In genomic region chr11:95026849-95027248, GRCm38 (mm10) we compare ENCODE assay signal across 24 mouse cellular contexts. TPM values are rescaled to one million over a fixed set of nuclear protein-coding genes. Genes with fewer than 3 reads are reported as not detected.
DNase-seq lines count a peak whose midpoint lies in the region; ATAC-seq and TF ChIP-seq lines count a peak whose summit lies in the region.
"Had no signal": no experiment of that assay in that cellular context is flagged by ENCODE, and none has a peak within 500 bp of the region (broad histone marks: within the 10 kb centered on the region; RNA-seq: fewer than 3 reads in every experiment).

No protein-coding gene starts in this region.

- no peak for TF ChIP-seq EP300 in liver, postnatal 0 days (IDR thresholded peaks at IDR 0.05; ENCODE audit: low read depth)

- no peak overlapping the region for H3K4me3 ChIP-seq in embryonic facial prominence, embryonic 13.5 days
- no peak overlapping the region for H3K4me3 ChIP-seq in embryonic facial prominence, embryonic 10.5 days
- H3K4me3 ChIP-seq in kidney, embryonic 16.5 days (ENCODE audit: low read length) = no peak overlapping the region
- no peak overlapping the region for H3K4me3 ChIP-seq in midbrain, embryonic 15.5 days
- H3K4me3 ChIP-seq in midbrain, embryonic 11.5 days (ENCODE audit: low read depth, low read length) = no peak overlapping the region
- no peak overlapping the region for H3K4me3 ChIP-seq in liver, postnatal 0 days (ENCODE audit: low read depth, low read length)
- H3K4me3 ChIP-seq: embryonic facial prominence, embryonic 15.5 days; erythroblast, embryonic 14.5 days; forebrain, embryonic 10.5 days; forebrain, embryonic 15.5 days; heart, adult 2 months; heart, embryonic 15.5 days; hindbrain, embryonic 15.5 days had no signal

- no peaks in the 10 kb centered on the region for H3K9me3 ChIP-seq in embryonic facial prominence, embryonic 13.5 days
- H3K9me3 ChIP-seq in embryonic facial prominence, embryonic 10.5 days = no peaks in the 10 kb centered on the region
- H3K9me3 ChIP-seq in kidney, embryonic 16.5 days (ENCODE audit: low read length) = 0 out of 2 replicates have a peak, but pooled peaks cover 5% of the 10 kb centered on the region
- H3K9me3 ChIP-seq in midbrain, embryonic 15.5 days = no peaks in the 10 kb centered on the region
- no peaks in the 10 kb centered on the region for H3K9me3 ChIP-seq in midbrain, embryonic 11.5 days (ENCODE audit: control insufficient read depth, low read length)
- no peaks in the 10 kb centered on the region for H3K9me3 ChIP-seq in liver, postnatal 0 days (ENCODE audit: low read length)
- H3K9me3 ChIP-seq: embryonic facial prominence, embryonic 15.5 days; forebrain, embryonic 10.5 days; forebrain, embryonic 15.5 days; heart, embryonic 15.5 days; hindbrain, embryonic 15.5 days had no signal

- no peak for ATAC-seq in embryonic facial prominence, embryonic 13.5 days (ENCODE audit: insufficient number of reproducible peaks, insufficient read depth, low FRiP score, low TSS enrichment, low read depth)
- no peak for ATAC-seq in kidney, embryonic 16.5 days (ENCODE audit: low FRiP score, low TSS enrichment)
- no peak for ATAC-seq in midbrain, embryonic 15.5 days (replicated peaks)
- no peak for ATAC-seq in midbrain, embryonic 11.5 days (ENCODE audit: low FRiP score)
- no peak for ATAC-seq in liver, postnatal 0 days
- ATAC-seq: forebrain, embryonic 15.5 days had no signal

- WGBS in embryonic facial prominence, embryonic 13.5 days = 86% methylated on average over 6 of the region's 6 CpGs
- 87% methylated on average over 6 of the region's 6 CpGs for WGBS in embryonic facial prominence, embryonic 10.5 days
- 89% methylated on average over 6 of the region's 6 CpGs for WGBS in kidney, embryonic 16.5 days
- 81% methylated on average over 6 of the region's 6 CpGs for WGBS in midbrain, embryonic 15.5 days
- WGBS in midbrain, embryonic 11.5 days = 83% methylated on average over 6 of the region's 6 CpGs
- 86% methylated on average over 6 of the region's 6 CpGs for WGBS in liver, postnatal 0 days (ENCODE audit: insufficient replicate concordance)

- no peaks in the 10 kb centered on the region for H3K4me1 ChIP-seq in embryonic facial prominence, embryonic 13.5 days
- peaks cover 27% of the 10 kb centered on the region for H3K4me1 ChIP-seq in embryonic facial prominence, embryonic 10.5 days
- peaks cover 31% of the 10 kb centered on the region for H3K4me1 ChIP-seq in kidney, embryonic 16.5 days (ENCODE audit: insufficient read depth, low read length)
- H3K4me1 ChIP-seq in midbrain, embryonic 15.5 days = no peaks in the 10 kb centered on the region; the same call in 1 of the 2 replicates
- no peaks in the 10 kb centered on the region for H3K4me1 ChIP-seq in midbrain, embryonic 11.5 days (ENCODE audit: control insufficient read depth, insufficient read depth, low read length)
- peaks cover 6% of the 10 kb centered on the region; the same call in 1 of the 2 replicates for H3K4me1 ChIP-seq in liver, postnatal 0 days (ENCODE audit: insufficient read depth)
- H3K4me1 ChIP-seq: embryonic facial prominence, embryonic 15.5 days had no signal

- H3K36me3 ChIP-seq in embryonic facial prominence, embryonic 13.5 days = peaks cover 73% of the 10 kb centered on the region
- peaks cover 52% of the 10 kb centered on the region for H3K36me3 ChIP-seq in embryonic facial prominence, embryonic 10.5 days (replicated peaks)
- peaks cover 28% of the 10 kb centered on the region for H3K36me3 ChIP-seq in kidney, embryonic 16.5 days (ENCODE audit: insufficient read depth, low read length)
- peaks cover 37% of the 10 kb centered on the region for H3K36me3 ChIP-seq in midbrain, embryonic 15.5 days (replicated peaks)
- H3K36me3 ChIP-seq in midbrain, embryonic 11.5 days (ENCODE audit: control insufficient read depth, insufficient read depth, low read length) = peaks cover 24% of the 10 kb centered on the region
- peaks cover 27% of the 10 kb centered on the region for H3K36me3 ChIP-seq in liver, postnatal 0 days (replicated peaks; ENCODE audit: insufficient read depth, low read length)

- no peak for TF ChIP-seq CTCF in liver, postnatal 0 days (IDR thresholded peaks at IDR 0.05; ENCODE audit: low read depth)

- no peak overlapping the region for H3K27ac ChIP-seq in embryonic facial prominence, embryonic 13.5 days
- H3K27ac ChIP-seq in embryonic facial prominence, embryonic 10.5 days (replicated peaks) = no peak overlapping the region
- peak overlapping the region; percentile 48; the same call in 1 of the 2 replicates for H3K27ac ChIP-seq in kidney, embryonic 16.5 days (ENCODE audit: low read length)
- peak overlapping the region; percentile 7; the same call in 1 of the 2 replicates for H3K27ac ChIP-seq in midbrain, embryonic 15.5 days
- no peak overlapping the region for H3K27ac ChIP-seq in midbrain, embryonic 11.5 days (ENCODE audit: low read depth, low read length)
- 0 out of 2 replicates have a peak overlapping the region, but pooled peaks have one; percentile 29 for H3K27ac ChIP-seq in liver, postnatal 0 days (ENCODE audit: low read depth)
- H3K27ac ChIP-seq: embryonic facial prominence, embryonic 15.5 days; forebrain, embryonic 15.5 days; heart, adult 2 months; heart, embryonic 15.5 days; hindbrain, embryonic 15.5 days had no signal

- DNase-seq in embryonic facial prominence, embryonic 10.5 days (ENCODE audit: low spot score) = no peak
- DNase-seq in kidney, adult 9 months = no peak
- no peak for DNase-seq in midbrain, embryonic 11.5 days (ENCODE audit: low spot score, missing footprints)
- no peak for DNase-seq in liver, postnatal 0 days
- no peak for DNase-seq in gastrocnemius, postnatal 4 days (ENCODE audit: low spot score in 2 of 2)
- DNase-seq: adrenal gland, adult 8-10 months; adrenal gland, postnatal 36 days; cerebellum, adult 9-10 months; cerebellum, postnatal 25 days; gastrocnemius, postnatal 10 days; heart, adult 2 months; heart, postnatal 14 days had no signal

- no peak overlapping the region for H3K4me2 ChIP-seq in embryonic facial prominence, embryonic 13.5 days
- no peak overlapping the region for H3K4me2 ChIP-seq in kidney, embryonic 16.5 days (replicated peaks; ENCODE audit: low read depth, low read length)
- no peak overlapping the region for H3K4me2 ChIP-seq in midbrain, embryonic 15.5 days
- no peak overlapping the region for H3K4me2 ChIP-seq in midbrain, embryonic 11.5 days
- H3K4me2 ChIP-seq in liver, postnatal 0 days (ENCODE audit: low read depth, low read length) = no peak overlapping the region
- H3K4me2 ChIP-seq: embryonic facial prominence, embryonic 15.5 days; forebrain, embryonic 15.5 days; heart, embryonic 11.5 days; heart, embryonic 15.5 days; hindbrain, embryonic 15.5 days had no signal

- H3K27me3 ChIP-seq in embryonic facial prominence, embryonic 13.5 days = no peaks in the 10 kb centered on the region
- peaks cover 5% of the 10 kb centered on the region; the same call in 1 of the 2 replicates for H3K27me3 ChIP-seq in embryonic facial prominence, embryonic 10.5 days (replicated peaks; ENCODE audit: low read depth, poor library complexity, severe bottlenecking)
- no peaks in the 10 kb centered on the region for H3K27me3 ChIP-seq in kidney, embryonic 16.5 days (ENCODE audit: insufficient read depth, low read length)
- no peaks in the 10 kb centered on the region for H3K27me3 ChIP-seq in midbrain, embryonic 15.5 days (replicated peaks)
- no peaks in the 10 kb centered on the region for H3K27me3 ChIP-seq in midbrain, embryonic 11.5 days (ENCODE audit: control insufficient read depth, insufficient read depth, low read length)
- no peaks in the 10 kb centered on the region for H3K27me3 ChIP-seq in liver, postnatal 0 days (ENCODE audit: insufficient read depth, low read length)
- H3K27me3 ChIP-seq: embryonic facial prominence, embryonic 15.5 days; forebrain, embryonic 15.5 days; heart, embryonic 15.5 days; hindbrain, embryonic 15.5 days had no signal

- H3K9ac ChIP-seq in embryonic facial prominence, embryonic 13.5 days = peak overlapping the region; percentile 11; the same call in 1 of the 2 replicates
- no peak overlapping the region for H3K9ac ChIP-seq in kidney, embryonic 16.5 days (replicated peaks; ENCODE audit: low read length)
- no peak overlapping the region for H3K9ac ChIP-seq in midbrain, embryonic 15.5 days
- no peak overlapping the region for H3K9ac ChIP-seq in midbrain, embryonic 11.5 days (ENCODE audit: low read length)
- 0 out of 2 replicates have a peak overlapping the region, but pooled peaks have one; percentile 16 for H3K9ac ChIP-seq in liver, postnatal 0 days (replicated peaks)
- H3K9ac ChIP-seq: embryonic facial prominence, embryonic 15.5 days; forebrain, embryonic 15.5 days; heart, embryonic 15.5 days; hindbrain, embryonic 15.5 days had no signal

RNA-seq across cellular contexts. Expression of gene Pdk2, which starts 14.3 kb away (rescaled TPM):
- polyA plus RNA-seq in embryonic facial prominence, embryonic 13.5 days (2015; fragmentation: Nextera tagmentation; extraction: Ambion mirVana) = 33.2 and 33.7 TPM in 2 replicates
- polyA plus RNA-seq in embryonic facial prominence, embryonic 10.5 days (2016; fragmentation: Nextera tagmentation; extraction: Ambion mirVana) = 12.9 and 16.0 TPM in 2 replicates
- 72.3 and 85.2 TPM in 2 replicates for polyA plus RNA-seq in kidney, embryonic 16.5 days (2015; fragmentation: Nextera tagmentation; extraction: Ambion mirVana)
- 27.4 and 28.2 TPM in 2 replicates for polyA plus RNA-seq in midbrain, embryonic 15.5 days (2015; fragmentation: Nextera tagmentation; extraction: Ambion mirVana)
- 12.6 and 13.3 TPM in 2 replicates for polyA plus RNA-seq in midbrain, embryonic 11.5 days (2014; fragmentation: Nextera tagmentation; extraction: Ambion mirVana)
- polyA plus RNA-seq in liver, postnatal 0 days (2015; fragmentation: Nextera tagmentation; extraction: Ambion mirVana) = 16.2 and 17.3 TPM in 2 replicates
- total RNA-seq in gastrocnemius, postnatal 4 days (2021) = 100 to 1,000 TPM; 254 to 274 TPM

RNA-seq across cellular contexts. Expression of gene Samd14, which starts 17.2 kb away (rescaled TPM):
- polyA plus RNA-seq in embryonic facial prominence, embryonic 13.5 days (2015; fragmentation: Nextera tagmentation; extraction: Ambion mirVana) = 36.2 and 36.8 TPM in 2 replicates
- polyA plus RNA-seq in embryonic facial prominence, embryonic 10.5 days (2016; fragmentation: Nextera tagmentation; extraction: Ambion mirVana) = 35.5 and 42.5 TPM in 2 replicates
- 19.2 and 21.2 TPM in 2 replicates for polyA plus RNA-seq in kidney, embryonic 16.5 days (2015; fragmentation: Nextera tagmentation; extraction: Ambion mirVana)
- 171 and 177 TPM in 2 replicates for polyA plus RNA-seq in midbrain, embryonic 15.5 days (2015; fragmentation: Nextera tagmentation; extraction: Ambion mirVana)
- polyA plus RNA-seq in midbrain, embryonic 11.5 days (2014; fragmentation: Nextera tagmentation; extraction: Ambion mirVana) = 47.3 and 47.8 TPM in 2 replicates
- 14.5 and 16.1 TPM in 2 replicates for polyA plus RNA-seq in liver, postnatal 0 days (2015; fragmentation: Nextera tagmentation; extraction: Ambion mirVana)
- 10 to 100 TPM; 10.8 to 11.4 TPM for total RNA-seq in gastrocnemius, postnatal 4 days (2021)

RNA-seq across cellular contexts. Expression of gene Ppp1r9b, which starts 36.0 kb away (rescaled TPM):
- 13.2 and 13.5 TPM in 2 replicates for polyA plus RNA-seq in embryonic facial prominence, embryonic 13.5 days (2015; fragmentation: Nextera tagmentation; extraction: Ambion mirVana)
- polyA plus RNA-seq in embryonic facial prominence, embryonic 10.5 days (2016; fragmentation: Nextera tagmentation; extraction: Ambion mirVana) = 8.3 and 9.4 TPM in 2 replicates
- 9.9 and 10.7 TPM in 2 replicates for polyA plus RNA-seq in kidney, embryonic 16.5 days (2015; fragmentation: Nextera tagmentation; extraction: Ambion mirVana)
- 20.5 and 22.2 TPM in 2 replicates for polyA plus RNA-seq in midbrain, embryonic 15.5 days (2015; fragmentation: Nextera tagmentation; extraction: Ambion mirVana)
- 10.5 and 12.4 TPM in 2 replicates for polyA plus RNA-seq in midbrain, embryonic 11.5 days (2014; fragmentation: Nextera tagmentation; extraction: Ambion mirVana)
- polyA plus RNA-seq in liver, postnatal 0 days (2015; fragmentation: Nextera tagmentation; extraction: Ambion mirVana) = 5.7 and 6.1 TPM in 2 replicates
- 10 to 100 TPM; 64.9 to 69.2 TPM for total RNA-seq in gastrocnemius, postnatal 4 days (2021)

RNA-seq across cellular contexts. Expression of gene Itga3, which starts 49.8 kb away (rescaled TPM):
- 7.0 and 9.2 TPM in 2 replicates for polyA plus RNA-seq in embryonic facial prominence, embryonic 13.5 days (2015; fragmentation: Nextera tagmentation; extraction: Ambion mirVana)
- 11.5 and 12.2 TPM in 2 replicates for polyA plus RNA-seq in embryonic facial prominence, embryonic 10.5 days (2016; fragmentation: Nextera tagmentation; extraction: Ambion mirVana)
- polyA plus RNA-seq in kidney, embryonic 16.5 days (2015; fragmentation: Nextera tagmentation; extraction: Ambion mirVana) = 25.5 and 25.8 TPM in 2 replicates
- polyA plus RNA-seq in midbrain, embryonic 15.5 days (2015; fragmentation: Nextera tagmentation; extraction: Ambion mirVana) = 17.2 and 17.4 TPM in 2 replicates
- 2.9 and 3.0 TPM in 2 replicates for polyA plus RNA-seq in midbrain, embryonic 11.5 days (2014; fragmentation: Nextera tagmentation; extraction: Ambion mirVana)
- 0.97 and 1.0 TPM in 2 replicates for polyA plus RNA-seq in liver, postnatal 0 days (2015; fragmentation: Nextera tagmentation; extraction: Ambion mirVana)
- 1 to 10 TPM; 4.8 to 5.5 TPM for total RNA-seq in gastrocnemius, postnatal 4 days (2021)

RNA-seq across cellular contexts. Expression of gene Sgca, which starts 50.7 kb away (rescaled TPM):
- 1.1 and 1.5 TPM in 2 replicates for polyA plus RNA-seq in embryonic facial prominence, embryonic 13.5 days (2015; fragmentation: Nextera tagmentation; extraction: Ambion mirVana)
- polyA plus RNA-seq in embryonic facial prominence, embryonic 10.5 days (2016; fragmentation: Nextera tagmentation; extraction: Ambion mirVana) = 0.17 TPM in 1 of 2 replicates, not detected in the other
- polyA plus RNA-seq in kidney, embryonic 16.5 days (2015; fragmentation: Nextera tagmentation; extraction: Ambion mirVana) = 0.19 and 0.71 TPM in 2 replicates
- not detected in 2 replicates for polyA plus RNA-seq in midbrain, embryonic 15.5 days (2015; fragmentation: Nextera tagmentation; extraction: Ambion mirVana)
- not detected in 2 replicates for polyA plus RNA-seq in midbrain, embryonic 11.5 days (2014; fragmentation: Nextera tagmentation; extraction: Ambion mirVana)
- polyA plus RNA-seq in liver, postnatal 0 days (2015; fragmentation: Nextera tagmentation; extraction: Ambion mirVana) = 0.13 and 0.96 TPM in 2 replicates
- total RNA-seq in gastrocnemius, postnatal 4 days (2021) = 100 to 1,000 TPM; 169 to 222 TPM
- total RNA-seq: adrenal gland, adult 8-10 months; adrenal gland, postnatal 36 days; ES-E14; hematopoietic stem cell, adult 5-6 weeks had no signal
- polyA plus RNA-seq: erythroblast, embryonic 14.5 days; forebrain, embryonic 10.5 days; forebrain, embryonic 15.5 days had no signal

Comparison
In these comparisons a context has a peak if more than half of its experiments do, and no peak if none do; other contexts are left out.
1. H3K27ac ChIP-seq: peak in kidney, embryonic 16.5 days (single experiment), midbrain, embryonic 15.5 days (single experiment) and liver, postnatal 0 days (single experiment); none in embryonic facial prominence, embryonic 13.5 days (single experiment), embryonic facial prominence, embryonic 10.5 days (single experiment) and midbrain, embryonic 11.5 days (single experiment).
2. H3K9ac ChIP-seq: peak in embryonic facial prominence, embryonic 13.5 days (single experiment) and liver, postnatal 0 days (single experiment); none in kidney, embryonic 16.5 days (single experiment), midbrain, embryonic 15.5 days (single experiment) and midbrain, embryonic 11.5 days (single experiment).